Mouse (Mus musculus): ENCODE measurements around the gene Wdr13. TPM values are rescaled to one million over a fixed set of nuclear protein-coding genes. Genes with fewer than 3 reads are reported as not detected.
"Not testable (repeated sequence)": the region's sequence is repeated elsewhere in the genome, so short reads cannot be mapped to it uniquely, and the experiment has no call there.

The Wdr13 gene
- polyA plus RNA-seq, 1 experiment from 2014 or later, result 17.9 TPM

DNA sequence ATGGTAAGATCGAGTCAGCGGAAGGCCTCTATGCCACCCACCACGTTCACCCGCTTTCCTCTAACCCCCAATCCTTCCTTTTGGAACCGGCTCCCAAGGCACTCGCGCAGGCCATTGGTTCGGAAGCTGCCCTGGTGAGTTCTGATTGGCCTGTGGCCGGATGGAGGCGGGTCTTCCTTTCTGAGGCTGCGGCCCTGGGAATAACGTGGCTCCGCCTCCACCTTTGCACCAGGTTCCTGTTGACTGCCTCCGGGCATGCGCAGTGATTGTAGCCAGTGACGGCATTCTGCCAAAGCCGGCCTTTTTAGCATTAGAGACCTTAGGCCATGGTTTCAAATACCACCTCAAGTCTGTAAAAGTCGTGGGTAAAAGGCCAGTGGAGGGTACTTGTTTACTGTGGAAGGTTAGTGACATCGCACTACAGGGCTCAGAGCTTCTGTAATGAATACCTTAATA is 35.9 kb downstream of the Wdr13 start:
- Histone ChIP-seq H3K4me1 (replicated peaks; ENCODE audit: insufficient read depth, low read length) (no peaks in the 10 kb centered on the region), H3K9ac (ENCODE audit: low read depth, low read length) (0 out of 2 replicates have a peak overlapping the region, but pooled peaks have one; percentile 23), H3K27ac (peak overlapping the region; percentile 75), H3K4me2 (ENCODE audit: low read length) (peak overlapping the region; percentile 28; the same call in 1 of the 2 replicates), H3K27me3 (ENCODE audit: insufficient read depth, low read length) (no peaks in the 10 kb centered on the region), H3K36me3 (ENCODE audit: insufficient read depth, low read length) (no peaks in the 10 kb centered on the region), H3K9me3 (replicated peaks; ENCODE audit: low read length) (no peaks in the 10 kb centered on the region), H3K4me3 (replicated peaks; ENCODE audit: low read depth, low read length) (no peak overlapping the region)
- ATAC-seq (replicated peaks; ENCODE audit: low FRiP score, low read depth) (peak; percentile 96), DNase-seq (ENCODE audit: low spot score) (peak; percentile 97)
- no peak for TF ChIP-seq CTCF (IDR thresholded peaks at IDR 0.05; ENCODE audit: low read depth)
- 28% methylated on average over 19 of the region's 19 CpGs for WGBS

DNA sequence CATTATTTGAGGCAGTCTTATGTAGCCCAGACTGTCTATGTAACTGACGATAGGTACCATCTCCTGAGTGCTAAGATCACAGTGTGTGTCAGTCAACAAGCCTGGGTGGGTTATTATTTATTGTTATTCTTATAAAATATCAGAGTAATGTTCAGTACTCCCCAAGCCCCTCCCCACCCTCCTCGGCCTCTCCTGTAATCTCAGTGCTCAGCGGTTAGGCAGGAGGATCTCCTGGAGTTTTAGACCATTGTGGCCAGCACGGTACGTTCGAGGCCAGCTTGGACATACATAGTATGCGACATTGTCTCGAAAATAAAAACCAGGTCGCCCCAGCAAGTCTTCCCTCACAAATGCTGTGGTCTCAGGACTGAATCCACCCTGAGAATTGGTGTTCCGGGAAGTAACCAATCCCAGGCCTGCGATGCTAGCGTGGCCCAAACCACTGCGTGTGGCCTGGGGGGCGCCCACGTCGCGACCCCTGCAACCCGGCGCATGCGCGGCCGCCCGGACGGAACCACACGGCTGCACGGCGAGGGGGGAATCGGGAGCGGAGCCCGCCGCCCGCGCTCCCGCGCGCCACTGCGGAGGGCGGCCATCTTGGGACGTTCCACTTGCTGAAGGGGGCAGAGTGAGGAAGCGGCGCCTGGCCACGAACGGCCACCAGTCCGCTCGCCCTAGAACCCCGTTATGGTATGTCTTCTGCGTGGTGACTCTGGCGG is 36.5 kb downstream of the Wdr13 start:
- not testable (repeated sequence) for H3K9me3 ChIP-seq (replicated peaks; ENCODE audit: low read length); H3K4me3 ChIP-seq (replicated peaks; ENCODE audit: low read depth, low read length); H3K36me3 ChIP-seq (ENCODE audit: insufficient read depth, low read length); H3K9ac ChIP-seq (ENCODE audit: low read depth, low read length); H3K4me1 ChIP-seq (replicated peaks; ENCODE audit: insufficient read depth, low read length); H3K27ac ChIP-seq; DNase-seq (ENCODE audit: low spot score); H3K27me3 ChIP-seq (ENCODE audit: insufficient read depth, low read length)
- 36% methylated on average over 26 of the region's 48 CpGs for WGBS
- peak; percentile 95 for ATAC-seq (replicated peaks; ENCODE audit: low FRiP score, low read depth)
- H3K4me2 ChIP-seq (ENCODE audit: low read length), result peak overlapping the region; percentile 43; the same call in 1 of the 2 replicates

DNA sequence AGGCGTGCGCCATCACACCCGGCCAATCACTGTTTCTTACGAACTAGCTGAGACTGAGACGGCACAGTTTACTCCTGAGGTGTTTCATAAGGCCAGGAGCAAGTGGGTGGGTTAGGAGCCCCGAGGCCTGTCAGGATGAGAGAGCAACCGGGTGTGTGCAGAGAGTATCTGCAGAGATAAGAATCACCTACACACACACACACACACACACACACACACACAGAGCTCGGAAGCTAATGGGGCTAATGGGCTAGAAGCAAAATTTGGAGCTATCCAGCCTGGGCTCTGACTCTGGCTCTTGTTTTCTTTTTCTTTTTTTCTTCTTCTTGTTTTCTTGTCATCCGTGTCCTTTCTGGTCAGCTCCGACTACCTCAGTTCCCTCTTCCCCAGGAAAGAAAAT is 37.1 kb downstream of the Wdr13 start:
- Histone ChIP-seq H3K36me3 (ENCODE audit: insufficient read depth, low read length) (no peaks in the 10 kb centered on the region), H3K27me3 (ENCODE audit: insufficient read depth, low read length) (no peaks in the 10 kb centered on the region), H3K4me1 (replicated peaks; ENCODE audit: insufficient read depth, low read length) (no peaks in the 10 kb centered on the region), H3K9ac (ENCODE audit: low read depth, low read length) (no peak overlapping the region), H3K4me3 (replicated peaks; ENCODE audit: low read depth, low read length) (no peak overlapping the region), H3K9me3 (replicated peaks; ENCODE audit: low read length) (no peaks in the 10 kb centered on the region), H3K4me2 (ENCODE audit: low read length) (peak overlapping the region; percentile 43; the same call in 1 of the 2 replicates), H3K27ac (no peak overlapping the region)
- ATAC-seq (replicated peaks; ENCODE audit: low FRiP score, low read depth), result no peak
- no peak for DNase-seq (ENCODE audit: low spot score)
- WGBS, result 76% methylated on average over 10 of the region's 10 CpGs
- TF ChIP-seq CTCF (IDR thresholded peaks at IDR 0.05; ENCODE audit: low read depth), result no peak

DNA sequence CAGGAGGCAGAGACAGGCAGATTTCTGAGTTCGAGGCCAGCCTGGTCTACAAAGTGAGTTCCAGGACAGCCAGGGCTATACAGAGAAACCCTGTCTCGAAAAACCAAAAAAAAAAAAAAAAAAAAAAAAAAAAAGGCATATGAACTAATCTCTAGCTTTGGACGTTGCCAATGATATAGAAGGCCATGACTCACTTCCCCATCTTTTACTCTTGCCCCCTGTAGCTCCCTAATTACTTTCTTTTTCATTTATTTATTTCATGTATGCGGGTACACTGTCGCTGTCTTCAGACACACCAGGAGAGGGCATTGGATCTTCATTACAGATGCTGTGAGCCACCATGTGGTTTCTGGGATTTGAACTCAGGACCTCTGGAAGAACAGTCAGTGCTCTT is 41.7 kb downstream of the Wdr13 start:
- not testable (repeated sequence) for H3K9me3 ChIP-seq (replicated peaks; ENCODE audit: low read length); H3K27me3 ChIP-seq (ENCODE audit: insufficient read depth, low read length); H3K4me2 ChIP-seq (ENCODE audit: low read length); H3K9ac ChIP-seq (ENCODE audit: low read depth, low read length); H3K4me3 ChIP-seq (replicated peaks; ENCODE audit: low read depth, low read length); ATAC-seq (replicated peaks; ENCODE audit: low FRiP score, low read depth); DNase-seq (ENCODE audit: low spot score); H3K4me1 ChIP-seq (replicated peaks; ENCODE audit: insufficient read depth, low read length); H3K27ac ChIP-seq; H3K36me3 ChIP-seq (ENCODE audit: insufficient read depth, low read length)
- WGBS, result 79% methylated on average over 4 of the region's 5 CpGs

DNA sequence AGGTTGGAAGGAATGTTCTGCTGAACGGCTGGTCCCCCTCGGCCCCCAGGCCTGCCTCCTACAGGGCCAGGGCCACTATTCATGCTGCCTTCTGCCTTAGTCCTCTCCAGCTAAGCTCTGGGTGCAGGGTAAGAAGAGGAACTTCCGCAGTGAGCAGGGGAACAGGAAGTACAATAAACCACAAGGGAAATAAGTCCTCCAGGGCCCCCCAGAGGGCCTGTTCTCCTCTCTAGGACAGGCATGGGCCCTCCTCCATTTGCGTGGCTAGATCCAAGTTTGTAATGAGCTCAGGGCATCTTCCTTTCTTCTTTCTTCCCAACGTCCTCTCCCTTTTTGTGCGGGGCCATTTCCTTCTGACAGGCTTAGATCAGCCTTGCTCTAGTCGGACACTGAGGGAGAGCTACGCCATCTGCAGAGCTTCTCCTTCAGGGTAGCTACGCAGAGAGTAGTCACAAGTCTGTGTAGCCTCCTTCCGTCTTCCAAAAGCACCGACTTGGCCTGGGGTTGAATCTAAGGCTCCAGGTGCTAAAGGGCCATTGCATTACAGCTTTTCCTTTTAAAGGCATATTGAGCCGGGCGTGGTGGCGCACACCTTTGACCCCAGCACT is 42.2 kb downstream of the Wdr13 start, which contains the start of gene Was:
Was (minus strand) TSS at position 153 of the 608 bp plus-strand sequence.
- no peak for TF ChIP-seq CTCF (IDR thresholded peaks at IDR 0.05; ENCODE audit: low read depth)
- no peaks in the 10 kb centered on the region for H3K27me3 ChIP-seq (ENCODE audit: insufficient read depth, low read length)
- peak within 1 kb of the TSS; percentile 57 for H3K27ac ChIP-seq
- WGBS, result 81% methylated on average over 14 of the region's 14 CpGs
- no peak within 1 kb of the TSS for H3K4me3 ChIP-seq (replicated peaks; ENCODE audit: low read depth, low read length)
- no peaks in the 10 kb centered on the region for H3K36me3 ChIP-seq (ENCODE audit: insufficient read depth, low read length)
- no peak for ATAC-seq (replicated peaks; ENCODE audit: low FRiP score, low read depth)
- H3K4me2 ChIP-seq (ENCODE audit: low read length), result no peak within 1 kb of the TSS
- H3K9me3 ChIP-seq (replicated peaks; ENCODE audit: low read length), result no peaks in the 10 kb centered on the region
- no peak for DNase-seq (ENCODE audit: low spot score)
- H3K9ac ChIP-seq (ENCODE audit: low read depth, low read length), result no peak within 1 kb of the TSS
- H3K4me1 ChIP-seq (replicated peaks; ENCODE audit: insufficient read depth, low read length), result no peaks in the 10 kb centered on the region

DNA sequence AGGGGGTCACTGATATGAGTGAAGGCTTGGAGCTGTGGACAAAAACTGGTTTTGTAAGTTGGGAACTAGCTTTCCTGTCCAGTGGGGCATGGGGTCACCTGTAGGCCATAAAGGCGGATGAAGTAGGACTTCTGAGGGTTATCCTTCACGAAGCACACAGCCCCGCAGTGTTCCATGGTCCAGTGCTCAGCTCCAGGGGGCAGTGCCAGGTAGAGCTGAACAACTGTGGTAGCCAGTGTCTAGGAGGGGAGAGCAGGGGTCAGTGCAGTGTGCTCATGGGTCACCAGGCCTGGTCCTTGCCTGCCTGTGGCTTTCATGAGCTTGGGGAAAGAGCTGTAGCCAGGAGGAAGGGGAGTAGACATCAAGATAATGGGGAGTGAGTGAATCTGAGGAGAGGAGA is 42.9 kb downstream of the Wdr13 start:
- Histone ChIP-seq H3K27ac (no peak overlapping the region), H3K27me3 (ENCODE audit: insufficient read depth, low read length) (no peaks in the 10 kb centered on the region), H3K36me3 (ENCODE audit: insufficient read depth, low read length) (no peaks in the 10 kb centered on the region), H3K9me3 (replicated peaks; ENCODE audit: low read length) (no peaks in the 10 kb centered on the region), H3K4me2 (ENCODE audit: low read length) (no peak overlapping the region), H3K9ac (ENCODE audit: low read depth, low read length) (no peak overlapping the region), H3K4me1 (replicated peaks; ENCODE audit: insufficient read depth, low read length) (no peaks in the 10 kb centered on the region), H3K4me3 (replicated peaks; ENCODE audit: low read depth, low read length) (no peak overlapping the region)
- TF ChIP-seq CTCF (IDR thresholded peaks at IDR 0.05; ENCODE audit: low read depth), result no peak
- ATAC-seq (replicated peaks; ENCODE audit: low FRiP score, low read depth) (peak; percentile 85; the same call in 1 of the 2 replicates), DNase-seq (ENCODE audit: low spot score) (no peak)
- WGBS, result 62% methylated on average over 3 of the region's 3 CpGs
